ENCODE assay signal across 31 mouse cellular contexts in the genomic region with DNA sequence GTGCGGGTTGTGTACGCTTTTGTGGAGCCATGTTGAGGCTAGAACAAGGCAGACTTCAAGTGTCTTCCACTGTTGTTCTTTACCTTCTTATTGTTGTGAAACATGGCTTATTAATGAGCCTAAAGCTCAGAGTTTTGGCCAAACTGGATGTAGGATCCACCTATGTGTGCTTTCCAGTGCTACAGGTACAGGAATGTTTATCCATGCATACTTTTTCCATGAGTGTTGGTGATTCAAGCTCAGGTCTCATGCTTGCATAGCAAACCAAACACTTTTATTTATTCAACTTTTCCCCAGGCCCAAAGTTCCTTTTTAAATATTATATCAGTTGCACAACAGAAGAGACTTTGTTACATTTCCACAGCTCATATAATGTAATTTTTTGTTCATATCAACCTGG. TPM values are rescaled to one million over a fixed set of nuclear protein-coding genes. Genes with fewer than 3 reads are reported as not detected.
"Had no signal": no experiment of that assay in that cellular context is flagged by ENCODE, and none has a peak within 500 bp of the region (broad histone marks: within the 10 kb centered on the region; RNA-seq: fewer than 3 reads in every experiment).

No protein-coding gene starts in this region.

- ATAC-seq: liver, embryonic 12.5 days; liver, postnatal 0 days; midbrain, embryonic 13.5 days; midbrain, embryonic 15.5 days; midbrain, embryonic 16.5 days had no signal

- H3K4me3 ChIP-seq: left cerebral cortex, adult 2 months; limb, embryonic 10.5 days; limb, embryonic 12.5 days; limb, embryonic 13.5 days; limb, embryonic 15.5 days; liver, embryonic 12.5 days; liver, embryonic 13.5 days; liver, embryonic 15.5 days; lung, embryonic 15.5 days; megakaryocyte, embryonic 14.5 days; midbrain, embryonic 10.5 days; midbrain, embryonic 12.5 days; midbrain, embryonic 13.5 days; midbrain, embryonic 15.5 days; myocyte; neural tube, embryonic 12.5 days had no signal

- H3K27me3 ChIP-seq: limb, embryonic 12.5 days; limb, embryonic 13.5 days; limb, embryonic 15.5 days; liver, embryonic 12.5 days; liver, embryonic 13.5 days; liver, embryonic 15.5 days; lung, embryonic 15.5 days; megakaryocyte, embryonic 14.5 days; midbrain, embryonic 12.5 days; midbrain, embryonic 13.5 days; midbrain, embryonic 15.5 days; neural tube, embryonic 12.5 days had no signal

- H3K27ac ChIP-seq: left cerebral cortex, adult 2 months; limb, embryonic 10.5 days; limb, embryonic 12.5 days; limb, embryonic 13.5 days; limb, embryonic 15.5 days; liver, embryonic 12.5 days; liver, embryonic 13.5 days; liver, embryonic 14.5 days; liver, embryonic 15.5 days; lung, embryonic 15.5 days; macrophage; midbrain, embryonic 10.5 days; midbrain, embryonic 12.5 days; midbrain, embryonic 13.5 days; midbrain, embryonic 15.5 days; neural tube, embryonic 12.5 days had no signal

- H3K36me3 ChIP-seq: limb, embryonic 15.5 days; lung, embryonic 15.5 days; midbrain, embryonic 15.5 days had no signal

- H3K9ac ChIP-seq: limb, embryonic 12.5 days; limb, embryonic 13.5 days; limb, embryonic 15.5 days; liver, embryonic 12.5 days; liver, embryonic 13.5 days; liver, embryonic 14.5 days; liver, embryonic 15.5 days; liver, postnatal 0 days; lung, embryonic 14.5 days; lung, embryonic 15.5 days; midbrain, embryonic 12.5 days; midbrain, embryonic 13.5 days; midbrain, embryonic 15.5 days; neural tube, embryonic 12.5 days had no signal

- H3K4me2 ChIP-seq: limb, embryonic 12.5 days; limb, embryonic 13.5 days; limb, embryonic 15.5 days; liver, embryonic 11.5 days; liver, embryonic 12.5 days; liver, embryonic 13.5 days; liver, embryonic 15.5 days; lung, embryonic 14.5 days; lung, embryonic 15.5 days; midbrain, embryonic 11.5 days; midbrain, embryonic 12.5 days; midbrain, embryonic 13.5 days; midbrain, embryonic 15.5 days; neural tube, embryonic 12.5 days had no signal

- DNase-seq: left cerebral cortex, postnatal 4 days; liver; liver, embryonic 13.5 days; liver, postnatal 0 days; lung, adult 18-20 months; lung, embryonic 14.5 days; lung, postnatal 10 days; lung, postnatal 14 days; lung, postnatal 4 days; midbrain, embryonic 14.5 days had no signal

- H3K4me1 ChIP-seq: limb, embryonic 10.5 days; limb, embryonic 12.5 days; limb, embryonic 13.5 days; limb, embryonic 15.5 days; liver, embryonic 12.5 days; liver, embryonic 13.5 days; liver, embryonic 15.5 days; lung, embryonic 15.5 days; megakaryocyte, embryonic 14.5 days; midbrain, embryonic 10.5 days; midbrain, embryonic 12.5 days; midbrain, embryonic 13.5 days; midbrain, embryonic 15.5 days; neural tube, embryonic 12.5 days had no signal

- H3K9me3 ChIP-seq: limb, embryonic 10.5 days; limb, embryonic 12.5 days; limb, embryonic 13.5 days; limb, embryonic 15.5 days; liver, embryonic 12.5 days; liver, embryonic 13.5 days; liver, embryonic 15.5 days; lung, embryonic 15.5 days; megakaryocyte, embryonic 14.5 days; midbrain, embryonic 10.5 days; midbrain, embryonic 12.5 days; midbrain, embryonic 13.5 days; midbrain, embryonic 15.5 days; neural tube, embryonic 12.5 days had no signal

RNA-seq across cellular contexts. Expression of a gene that starts 6.1 kb away (rescaled TPM):
- total RNA-seq: monocyte, adult 5-6 weeks had no signal
- polyA plus RNA-seq: macrophage had no signal
